Mouse (Mus musculus): ENCODE measurements around the gene Cysrt1. TPM values are rescaled to one million over a fixed set of nuclear protein-coding genes. Genes with fewer than 3 reads are reported as not detected.
"Not testable (repeated sequence)": the region's sequence is repeated elsewhere in the genome, so short reads cannot be mapped to it uniquely, and the experiment has no call there.

Gene Cysrt1
- total RNA-seq, 2 experiments from 2014 or later: not detected

DNA sequence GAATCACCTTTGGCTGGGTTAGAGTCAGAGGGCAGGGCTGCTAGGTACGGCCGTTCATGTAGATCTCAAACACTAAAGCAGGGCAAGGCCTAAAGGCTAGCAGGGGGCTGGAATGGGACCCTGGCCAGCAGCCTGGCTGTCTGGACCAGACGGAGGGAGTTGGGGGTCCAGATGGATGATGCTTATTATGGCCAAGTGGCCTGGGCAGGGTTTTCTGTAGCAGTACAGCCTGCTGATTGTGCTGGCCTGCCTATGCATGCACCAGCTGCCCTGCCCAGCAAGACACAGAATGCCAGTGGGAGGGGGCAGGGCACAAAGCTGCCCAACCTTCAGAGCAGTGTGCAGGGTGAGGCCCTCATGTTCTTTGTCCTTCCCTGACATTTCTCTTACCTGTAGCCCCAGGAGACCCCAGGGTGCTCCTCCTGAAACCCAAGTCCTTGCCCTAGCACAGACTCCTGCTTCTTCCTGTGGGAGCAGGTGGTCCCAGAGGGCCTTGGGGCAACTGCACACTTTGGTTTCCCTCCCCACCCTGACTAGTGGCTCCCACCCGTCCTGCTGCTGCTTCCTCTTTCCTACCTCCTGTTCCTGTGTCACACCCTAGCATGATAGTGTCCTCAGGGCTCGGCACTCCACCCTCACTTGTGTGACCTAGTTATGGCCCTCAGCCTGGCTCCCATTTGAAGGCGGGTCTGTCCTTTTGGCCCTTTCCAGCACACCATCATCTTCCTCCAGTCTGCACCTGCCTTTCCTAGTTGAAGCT lies 23.8 kb upstream of the Cysrt1 start:
- no peak for ATAC-seq (replicated peaks; ENCODE audit: low FRiP score, poor library complexity, severe bottlenecking)

DNA sequence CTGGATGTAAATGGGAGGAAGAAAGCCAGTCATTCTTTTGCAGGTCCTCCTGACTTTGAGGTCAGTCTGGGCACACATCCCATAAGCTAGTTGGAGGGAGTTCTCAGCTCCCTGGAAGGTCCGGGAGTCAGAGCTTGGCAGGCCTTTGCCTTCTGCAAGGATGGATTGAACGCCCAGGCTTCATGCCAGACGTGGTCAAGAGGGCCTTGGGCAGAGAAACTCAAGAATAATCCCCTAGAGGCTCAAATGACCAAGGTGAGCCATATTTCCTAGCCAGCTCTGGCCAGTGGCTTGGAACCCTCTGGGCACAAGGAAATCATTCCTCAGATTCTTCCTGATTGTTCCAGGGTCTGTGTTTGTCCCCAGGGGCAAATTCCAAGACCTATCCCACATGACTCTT lies 22.6 kb upstream of the Cysrt1 start:
- no peak for ATAC-seq (replicated peaks; ENCODE audit: low FRiP score, poor library complexity, severe bottlenecking)

DNA sequence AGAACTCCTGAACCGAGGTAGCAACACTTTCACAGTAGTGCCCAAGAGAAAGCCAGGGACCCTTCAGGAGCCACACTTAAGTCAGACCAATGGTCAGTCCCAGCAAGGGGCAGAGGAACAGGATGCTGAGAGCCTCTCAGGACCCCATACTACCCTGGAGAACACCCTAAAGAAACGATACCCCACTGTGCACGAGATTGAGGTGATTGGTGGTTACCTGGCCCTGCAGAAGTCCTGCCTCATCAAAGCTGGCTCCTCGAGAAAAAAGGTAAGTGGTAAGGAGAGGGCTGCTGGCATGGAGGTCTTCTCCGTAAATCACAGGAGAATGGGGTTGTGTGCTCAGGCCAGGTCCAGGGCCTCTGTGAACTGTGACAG lies 22.0 kb upstream of the Cysrt1 start:
- no peak for ATAC-seq (replicated peaks; ENCODE audit: low FRiP score, poor library complexity, severe bottlenecking)

DNA sequence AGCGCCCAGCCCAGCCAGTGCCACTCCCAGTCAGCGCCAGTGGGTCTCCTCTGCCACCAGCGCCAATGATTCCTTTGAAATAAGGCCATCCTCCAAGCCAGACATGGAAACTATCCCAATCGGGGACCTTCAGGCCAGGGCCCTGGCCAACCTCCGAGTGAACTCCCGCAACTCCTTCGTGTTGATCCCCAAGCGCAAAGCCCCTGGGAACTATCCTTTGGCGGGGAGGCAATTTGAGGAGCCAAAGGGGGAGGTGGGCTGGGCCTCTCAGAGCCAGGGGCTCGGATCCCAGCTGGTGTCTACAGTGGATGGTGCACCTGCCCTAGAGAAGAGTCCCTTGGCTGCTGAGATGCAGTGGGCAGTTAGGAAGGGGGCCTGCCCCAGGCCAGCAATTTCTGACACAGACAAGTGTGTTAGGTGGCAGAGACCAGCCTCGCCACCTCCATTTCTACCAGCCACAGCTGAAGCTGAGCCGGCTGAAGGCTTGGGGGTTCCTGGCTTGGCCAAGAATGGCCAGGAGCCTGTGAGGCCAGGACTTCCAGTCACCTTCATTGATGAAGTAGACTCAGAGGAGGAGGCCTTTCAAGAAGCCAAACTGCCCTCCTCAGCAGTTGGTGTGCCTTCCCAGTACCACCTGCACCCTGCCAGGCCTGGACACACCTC lies 21.5 kb upstream of the Cysrt1 start:
- ATAC-seq (replicated peaks; ENCODE audit: low FRiP score, poor library complexity, severe bottlenecking): no peak

GRCm38 (mm10) chr2:25262795-25263622 lies 20.8 kb upstream of the Cysrt1 start:
- ATAC-seq (replicated peaks; ENCODE audit: low FRiP score, poor library complexity, severe bottlenecking): peak; percentile 22; the same call in 1 of the 2 replicates

GRCm38 (mm10) chr2:25262291-25262767 lies 20.1 kb upstream of the Cysrt1 start, which contains the start of gene Tprn:
TSS of gene Tprn (plus strand) at chr2:25262618.
- ATAC-seq (replicated peaks; ENCODE audit: low FRiP score, poor library complexity, severe bottlenecking): peak; percentile 96

DNA sequence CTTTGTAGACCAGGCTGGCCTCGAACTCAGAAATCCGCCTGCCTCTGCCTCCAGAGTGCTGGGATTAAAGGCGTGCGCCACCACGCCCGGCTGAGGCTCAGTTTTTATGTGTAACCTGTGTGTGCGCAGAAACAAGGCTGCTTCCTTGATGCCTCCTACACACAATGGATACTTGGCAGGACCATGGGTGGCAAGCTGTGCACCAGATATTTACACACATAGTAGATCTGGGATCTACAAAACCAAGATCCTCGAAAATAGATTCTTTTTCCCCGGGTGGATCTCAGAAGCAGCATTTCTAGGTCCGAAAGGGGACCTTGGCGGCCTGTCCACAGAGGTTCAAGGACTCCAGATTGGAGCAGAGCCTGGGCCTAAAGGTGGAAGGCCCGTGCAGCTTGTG lies 19.6 kb upstream of the Cysrt1 start:
- 0 out of 2 replicates have a peak, but pooled peaks have one; percentile 7 for ATAC-seq (replicated peaks; ENCODE audit: low FRiP score, poor library complexity, severe bottlenecking)

DNA sequence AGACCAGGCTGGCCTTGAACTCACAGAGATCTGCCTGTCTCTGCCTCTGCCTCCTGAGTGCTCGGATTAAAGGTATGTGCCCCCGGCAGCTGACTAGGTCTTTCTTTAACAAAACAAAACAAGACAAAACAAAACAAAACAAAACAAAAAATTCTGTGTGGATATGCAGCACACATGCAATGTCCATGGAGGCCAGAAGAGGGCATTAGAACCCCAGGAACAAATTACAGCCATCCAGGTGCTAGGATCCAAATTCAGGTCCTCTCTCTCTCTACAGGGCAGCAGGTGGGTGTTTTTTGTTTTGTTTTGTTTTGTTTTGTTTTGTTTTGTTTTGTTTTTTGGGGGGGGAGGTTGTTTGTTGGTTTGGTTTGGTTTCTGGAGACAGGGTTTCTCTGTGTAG lies 16.6 kb upstream of the Cysrt1 start:
- ATAC-seq (replicated peaks; ENCODE audit: low FRiP score, poor library complexity, severe bottlenecking): no peak

DNA sequence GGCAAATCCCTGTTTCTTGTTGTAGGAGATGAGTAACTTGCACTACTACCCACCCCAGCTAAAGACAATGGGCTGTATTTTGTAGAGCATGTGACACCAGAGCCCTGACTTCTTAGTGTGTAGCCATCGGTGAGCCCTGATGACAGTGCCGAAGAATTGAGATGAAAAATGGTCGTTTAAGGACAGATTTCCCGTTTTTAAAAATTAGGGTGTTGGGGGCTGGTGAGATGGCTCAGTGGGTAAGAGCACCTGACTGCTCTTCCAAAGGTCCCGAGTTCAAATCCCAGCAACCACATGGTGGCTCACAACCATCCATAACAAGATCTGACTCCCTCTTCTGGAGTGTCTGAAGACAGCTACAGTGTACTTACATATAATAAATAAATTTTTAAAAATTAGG lies 15.0 kb upstream of the Cysrt1 start:
- not testable (repeated sequence) for ATAC-seq (replicated peaks; ENCODE audit: low FRiP score, poor library complexity, severe bottlenecking)

DNA sequence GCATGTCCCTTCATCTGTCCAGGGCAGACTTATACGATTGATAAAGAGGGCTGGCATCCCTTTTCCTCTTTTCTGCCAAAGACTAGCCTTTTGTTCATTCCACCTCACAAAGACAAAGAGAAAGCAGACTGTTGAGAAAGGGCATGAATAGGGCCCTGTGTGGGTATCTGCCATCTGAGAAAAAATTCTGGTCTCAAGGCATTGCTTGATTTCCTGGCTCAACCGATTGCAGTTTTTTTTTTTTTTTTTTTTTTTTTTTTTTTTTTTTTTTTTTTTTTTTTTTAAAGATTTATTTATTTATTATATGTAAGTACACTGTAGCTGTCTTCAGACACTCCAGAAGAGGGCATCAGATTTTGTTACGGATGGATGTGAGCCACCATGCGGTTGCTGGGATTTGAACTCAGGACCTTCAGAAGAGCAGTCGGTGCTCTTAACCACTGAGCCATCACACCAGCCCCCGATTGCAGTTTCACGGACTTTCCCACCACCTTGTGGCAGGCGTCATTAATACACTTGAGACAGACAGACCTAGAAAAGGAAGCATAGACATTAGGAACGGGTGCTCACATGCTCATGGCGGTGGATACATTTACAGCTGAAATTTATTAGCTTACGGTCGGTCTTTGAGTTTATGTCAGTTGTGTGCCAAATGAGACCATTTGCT lies 14.3 kb upstream of the Cysrt1 start:
- not testable (repeated sequence) for ATAC-seq (replicated peaks; ENCODE audit: low FRiP score, poor library complexity, severe bottlenecking)

- ATAC-seq (replicated peaks; ENCODE audit: low FRiP score, poor library complexity, severe bottlenecking): peak; percentile 92
Observed at GRCm38 (mm10) chr2:25255284-25255779, 13.1 kb upstream of the Cysrt1 start, which contains the start of gene Tmem203. TSS of gene Tmem203 (plus strand) at chr2:25255439.

GRCm38 (mm10) chr2:25252331-25252730 lies 10.1 kb upstream of the Cysrt1 start:
- no peak for ATAC-seq (replicated peaks; ENCODE audit: low FRiP score, poor library complexity, severe bottlenecking)

- ATAC-seq (replicated peaks; ENCODE audit: low FRiP score, poor library complexity, severe bottlenecking): no peak
Observed at GRCm38 (mm10) chr2:25246183-25247072, 4.2 kb upstream of the Cysrt1 start, which contains the start of gene AL732309.1. TSS of gene AL732309.1 (minus strand) at chr2:25246863.

GRCm38 (mm10) chr2:25244144-25244543 lies 1.9 kb upstream of the Cysrt1 start:
- no peak for ATAC-seq (replicated peaks; ENCODE audit: low FRiP score, poor library complexity, severe bottlenecking)

- ATAC-seq (replicated peaks; ENCODE audit: low FRiP score, poor library complexity, severe bottlenecking): no peak
Observed at GRCm38 (mm10) chr2:25243342-25243741, 1.1 kb upstream of the Cysrt1 start.

GRCm38 (mm10) chr2:25241438-25241775 lies 845 bp downstream of the Cysrt1 start:
- no peak for ATAC-seq (replicated peaks; ENCODE audit: low FRiP score, poor library complexity, severe bottlenecking)

DNA sequence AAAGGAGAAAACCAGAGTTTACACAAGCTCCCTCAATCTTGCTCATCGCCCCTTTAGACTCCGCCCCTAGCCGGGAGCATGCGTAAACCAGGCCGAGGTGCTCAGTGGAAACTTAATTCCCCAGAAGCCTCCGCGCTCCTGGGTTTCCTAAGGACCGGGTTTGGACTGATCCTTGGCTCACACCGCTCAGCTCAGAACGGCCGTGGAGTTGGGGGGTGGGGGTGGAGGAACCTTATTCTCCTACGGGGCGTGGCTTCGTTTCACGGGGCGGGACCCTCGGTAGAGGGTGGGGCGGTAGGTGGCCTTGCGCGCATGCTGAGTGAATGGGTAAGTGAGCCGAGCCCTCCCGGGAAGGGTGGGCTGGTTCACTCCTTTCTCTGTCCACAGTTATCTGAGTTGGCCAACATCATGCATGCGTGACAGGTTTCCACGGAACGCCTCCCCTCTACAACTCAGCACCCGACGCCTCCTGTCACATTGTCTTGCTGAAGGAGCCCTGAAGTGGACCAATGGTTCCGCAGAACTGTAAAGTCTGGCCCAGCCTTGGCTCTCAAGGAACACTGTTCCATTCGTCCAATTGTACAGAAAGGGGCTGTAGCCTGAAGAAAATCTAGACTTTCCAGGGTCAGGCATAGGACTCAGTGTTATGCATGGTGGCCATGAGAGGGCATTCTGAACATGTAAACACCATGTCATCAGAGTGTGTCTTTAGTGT lies 1.4 kb downstream of the Cysrt1 start:
- ATAC-seq (replicated peaks; ENCODE audit: low FRiP score, poor library complexity, severe bottlenecking): peak; percentile 36; the same call in 1 of the 2 replicates

DNA sequence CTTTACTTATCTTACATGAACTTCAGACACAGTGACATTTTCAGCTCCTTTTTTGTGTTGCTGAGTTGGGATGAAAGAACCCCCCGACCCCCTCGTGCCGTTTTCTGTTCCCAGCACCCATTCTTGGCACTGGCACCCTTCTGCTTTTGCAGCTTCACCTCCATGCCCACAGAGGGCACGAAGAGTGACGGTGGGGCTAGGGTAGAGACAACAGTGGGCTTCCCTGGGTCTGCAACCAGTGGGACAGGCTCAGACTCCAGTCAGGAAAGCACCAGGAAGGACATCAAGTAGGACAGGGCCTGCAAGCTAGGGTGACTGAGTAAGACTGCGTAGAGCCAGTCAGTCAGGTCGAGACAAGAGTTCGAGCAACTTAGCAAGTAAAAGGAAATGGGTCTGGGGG lies 1.9 kb downstream of the Cysrt1 start:
- no peak for ATAC-seq (replicated peaks; ENCODE audit: low FRiP score, poor library complexity, severe bottlenecking)
